Mouse (Mus musculus): ENCODE measurements around the gene Slc2a5.

Gene Slc2a5

DNA sequence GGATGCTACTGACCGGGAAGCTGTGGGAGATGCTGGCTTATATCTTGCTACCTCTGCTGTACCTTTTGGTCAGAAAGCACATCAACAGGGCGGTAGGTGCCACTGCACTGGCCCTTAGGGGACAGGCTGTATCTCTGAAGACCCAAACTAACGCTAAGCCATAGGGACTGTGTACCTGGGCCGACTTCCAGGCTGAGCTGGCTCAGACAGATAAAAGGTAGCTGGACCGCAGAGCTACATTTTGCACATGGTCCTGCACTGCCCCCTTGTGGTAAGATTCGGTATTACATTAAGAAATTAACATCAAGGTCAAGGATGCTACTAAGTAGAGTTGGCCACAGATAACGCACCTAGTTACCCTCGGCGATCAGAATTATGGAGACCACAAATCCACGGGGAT is 20.2 kb upstream of the Slc2a5 start:
- in situ Hi-C loops (cut with MboI, MseI), result loop anchor here (10.0 kb wide), 1 partner anchor 64 kb away; no protein-coding TSS in a partner anchor

DNA sequence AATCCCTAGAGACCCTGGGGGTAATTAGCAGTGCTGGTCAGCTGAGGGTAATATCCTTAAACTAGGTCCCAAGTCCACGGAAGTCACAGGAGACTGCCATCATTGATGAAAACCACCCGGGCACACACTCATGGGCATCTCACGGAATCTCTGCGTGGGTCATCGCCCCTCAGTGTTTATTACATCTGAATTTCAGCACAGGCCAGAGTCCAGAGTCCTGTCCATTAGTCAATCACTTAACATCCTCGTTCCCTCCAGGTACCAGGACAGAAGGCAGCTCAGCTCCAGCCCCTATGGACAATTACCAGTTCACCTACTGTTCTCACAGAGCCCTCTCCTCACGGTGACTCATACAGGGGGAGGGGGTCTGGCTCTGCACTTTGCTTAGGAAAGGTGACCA is 16.3 kb upstream of the Slc2a5 start:
- in situ Hi-C loops (cut with MboI, MseI), result loop anchor here (5.0 kb wide), 1 partner anchor 301 kb away; no protein-coding TSS in a partner anchor

DNA sequence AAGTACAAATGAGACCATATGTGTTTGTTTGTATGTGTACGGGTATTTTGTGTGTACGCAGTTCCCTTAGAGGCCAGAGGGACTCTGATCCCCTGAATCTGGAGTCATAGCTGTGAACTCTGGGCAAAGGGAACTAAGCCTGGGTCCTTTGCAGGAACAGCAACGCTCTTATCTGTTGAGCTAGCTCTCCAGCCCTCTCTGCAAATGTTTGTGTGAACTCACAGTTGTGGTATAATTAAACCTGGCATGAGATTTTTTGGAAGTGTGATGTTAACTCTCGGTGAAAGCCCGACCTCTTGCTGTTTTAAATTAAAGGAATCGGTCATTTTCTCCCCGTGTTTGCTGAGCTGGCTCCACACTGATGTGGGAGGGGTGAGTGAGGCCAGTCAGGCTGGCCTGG is 13.4 kb upstream of the Slc2a5 start:
- in situ Hi-C loops (cut with MboI, MseI), result no loop called here

DNA sequence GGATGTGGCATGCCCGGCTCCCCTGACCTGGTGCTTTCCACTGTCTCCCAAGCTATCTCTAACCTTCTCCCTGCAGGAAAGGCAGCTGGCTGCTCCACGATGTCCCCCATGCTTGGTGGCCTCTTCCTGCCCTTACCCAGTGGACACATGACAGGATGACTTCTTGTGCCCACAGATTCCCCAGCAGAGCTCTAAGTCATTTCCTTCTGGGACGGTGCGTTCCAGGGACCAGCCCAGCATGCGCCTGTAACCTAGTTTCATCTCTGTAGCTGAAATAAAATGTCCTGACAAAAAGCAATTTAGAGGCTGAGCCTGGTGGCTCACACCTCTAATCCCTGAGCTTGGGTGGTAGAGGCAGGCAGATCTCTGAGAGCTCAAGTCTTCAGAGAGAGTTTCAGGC is 12.4 kb upstream of the Slc2a5 start:
- in situ Hi-C loops (cut with MboI, MseI), result no loop called here

DNA sequence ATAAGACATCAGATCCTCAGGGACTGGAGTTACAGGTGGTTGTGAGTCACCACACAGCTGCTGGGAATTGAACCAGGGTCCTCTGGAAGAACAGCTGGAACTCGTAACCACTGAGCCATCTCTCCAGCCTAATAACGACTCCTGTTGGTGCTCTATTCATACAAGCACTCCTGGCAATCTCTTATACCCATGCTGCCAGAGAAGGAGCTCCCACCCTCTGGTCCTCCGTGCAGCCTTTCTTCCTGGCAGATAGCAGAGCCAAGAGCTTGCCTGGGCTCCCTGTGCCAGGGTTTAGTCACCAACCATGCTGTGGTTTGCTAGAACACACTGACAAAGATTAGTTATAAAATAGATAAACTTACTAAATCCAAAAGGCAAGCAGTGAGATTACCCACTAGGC is 9.4 kb upstream of the Slc2a5 start:
- in situ Hi-C loops (cut with MboI, MseI), result no loop called here

DNA sequence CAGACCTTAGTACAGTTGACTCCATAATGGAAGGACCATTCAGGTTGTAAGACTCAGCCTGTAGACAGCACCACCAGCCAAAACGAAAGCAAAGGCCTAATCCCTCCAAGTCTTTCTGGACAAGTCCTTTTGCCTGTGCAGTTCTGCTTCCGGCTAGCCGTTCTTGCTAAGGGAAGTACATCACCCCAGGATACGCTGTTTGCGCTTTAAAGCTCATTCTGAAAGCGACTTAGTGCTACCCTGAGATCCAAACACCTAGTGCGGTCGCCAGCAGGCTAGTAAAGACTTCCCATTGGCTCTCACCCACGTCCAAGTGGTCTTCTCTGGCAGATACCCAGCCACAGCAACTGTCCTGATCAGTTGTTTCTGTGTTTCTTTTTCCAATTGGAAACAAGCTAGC is 8.7 kb upstream of the Slc2a5 start:
- in situ Hi-C loops (cut with MboI, MseI), result no loop called here

DNA sequence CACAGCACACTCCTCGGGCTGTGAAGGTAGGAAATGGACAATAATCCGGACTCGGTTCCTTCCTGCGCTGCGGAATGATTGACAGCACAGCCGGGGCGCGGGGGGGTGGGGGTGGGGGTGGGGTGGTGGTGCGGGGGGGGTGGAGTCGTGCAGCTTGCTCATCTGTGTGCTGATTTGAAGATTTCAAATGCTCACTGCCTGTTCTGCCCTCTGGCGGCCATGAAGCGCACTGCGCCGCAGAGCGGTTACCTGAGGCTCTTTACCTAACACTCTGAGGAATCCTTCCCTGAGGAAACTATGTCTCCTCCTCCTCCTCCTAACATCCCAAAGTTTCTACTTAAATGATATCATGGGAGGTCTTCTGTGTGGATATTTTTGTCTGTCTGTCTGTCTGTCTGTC is 6.2 kb upstream of the Slc2a5 start:
- in situ Hi-C loops (cut with MboI, MseI), result no loop called here

DNA sequence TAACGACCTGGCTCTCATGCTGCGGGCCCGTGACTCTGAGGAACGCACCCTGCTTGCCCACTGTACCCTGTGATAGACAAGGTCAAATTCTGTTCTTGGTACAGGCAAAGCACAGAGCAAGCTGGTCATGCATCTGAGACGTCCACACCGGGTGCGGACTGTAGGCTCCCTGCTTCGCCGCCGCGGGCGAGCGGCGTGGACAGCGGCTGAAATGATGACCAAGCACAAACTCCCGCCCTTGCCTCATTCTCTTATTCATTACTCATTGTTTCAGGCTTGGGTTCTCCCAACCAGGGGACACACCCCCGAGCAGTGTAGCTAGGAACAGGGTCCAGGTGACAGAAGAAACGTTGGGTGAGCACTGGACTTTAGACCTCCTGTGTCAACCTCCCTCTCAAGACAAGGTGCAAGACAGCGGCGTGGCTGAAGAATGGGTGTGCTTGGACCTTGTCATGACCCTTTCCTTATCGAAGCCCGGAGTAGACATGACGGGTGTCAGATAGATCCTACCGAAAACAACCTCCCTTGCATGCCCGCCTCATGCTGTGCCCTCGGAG is 4.5 kb upstream of the Slc2a5 start:
- in situ Hi-C loops (cut with MboI, MseI), result no loop called here

DNA sequence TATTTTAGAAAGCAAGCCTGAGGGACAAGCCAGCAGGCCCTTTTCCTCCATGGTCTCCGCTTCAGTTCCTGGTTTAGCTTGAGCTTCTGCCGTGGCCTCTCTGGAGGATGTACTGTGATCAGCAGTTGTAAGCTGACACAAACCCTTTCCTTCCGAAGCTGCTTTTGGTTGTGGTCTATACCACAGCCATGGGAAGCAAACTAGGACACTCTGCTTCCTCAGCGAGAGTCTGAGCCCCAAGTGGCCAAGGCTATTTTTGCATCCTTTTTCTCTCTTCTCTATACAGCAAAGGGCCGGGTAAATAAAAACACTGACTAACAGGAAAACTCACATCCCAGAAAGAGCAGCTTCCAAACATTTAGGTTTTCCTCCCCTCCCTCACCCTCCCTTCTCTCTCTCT is 1.8 kb upstream of the Slc2a5 start:
- in situ Hi-C loops (cut with MboI, MseI), result no loop called here

DNA sequence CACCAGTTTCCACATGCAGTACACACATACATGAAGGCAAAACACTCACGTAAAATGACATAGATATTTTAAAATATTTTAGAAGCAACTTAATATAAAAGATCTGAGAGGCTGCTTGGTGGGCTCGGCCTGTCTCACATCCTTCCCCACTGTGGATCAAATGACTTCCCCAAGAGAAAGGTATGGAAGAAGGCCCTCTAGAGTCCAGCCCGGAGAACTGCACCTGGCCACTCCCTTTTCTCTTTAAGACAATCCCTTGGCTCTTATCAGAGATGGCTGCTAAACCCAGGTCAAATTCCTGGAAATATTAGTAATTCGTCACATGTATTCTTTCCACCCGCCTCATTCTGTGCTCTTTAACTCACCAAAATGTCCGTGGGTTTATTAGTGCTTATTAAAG is 920 bp upstream of the Slc2a5 start:
- in situ Hi-C loops (cut with MboI, MseI), result no loop called here

DNA sequence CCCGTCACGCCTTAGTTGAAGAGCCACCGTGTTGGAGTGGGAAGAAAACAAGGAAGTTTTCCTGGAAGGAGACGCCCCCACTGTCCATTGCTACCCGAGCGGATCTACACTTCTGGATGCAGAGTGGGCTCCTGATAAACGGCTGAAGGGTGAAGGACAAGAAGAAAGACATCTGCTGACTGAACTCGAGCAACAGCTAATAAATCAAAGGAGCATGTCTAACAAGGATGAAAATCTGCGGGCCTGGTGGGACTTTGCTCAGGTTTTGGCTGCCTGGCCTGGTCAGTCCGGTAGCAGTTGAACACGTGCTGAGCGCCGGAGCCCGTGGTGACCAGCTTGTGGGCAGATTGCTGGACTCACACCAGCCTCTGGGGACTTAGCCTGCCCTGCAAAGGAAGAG is 557 bp downstream of the Slc2a5 start:
- in situ Hi-C loops (cut with MboI, MseI), result no loop called here

DNA sequence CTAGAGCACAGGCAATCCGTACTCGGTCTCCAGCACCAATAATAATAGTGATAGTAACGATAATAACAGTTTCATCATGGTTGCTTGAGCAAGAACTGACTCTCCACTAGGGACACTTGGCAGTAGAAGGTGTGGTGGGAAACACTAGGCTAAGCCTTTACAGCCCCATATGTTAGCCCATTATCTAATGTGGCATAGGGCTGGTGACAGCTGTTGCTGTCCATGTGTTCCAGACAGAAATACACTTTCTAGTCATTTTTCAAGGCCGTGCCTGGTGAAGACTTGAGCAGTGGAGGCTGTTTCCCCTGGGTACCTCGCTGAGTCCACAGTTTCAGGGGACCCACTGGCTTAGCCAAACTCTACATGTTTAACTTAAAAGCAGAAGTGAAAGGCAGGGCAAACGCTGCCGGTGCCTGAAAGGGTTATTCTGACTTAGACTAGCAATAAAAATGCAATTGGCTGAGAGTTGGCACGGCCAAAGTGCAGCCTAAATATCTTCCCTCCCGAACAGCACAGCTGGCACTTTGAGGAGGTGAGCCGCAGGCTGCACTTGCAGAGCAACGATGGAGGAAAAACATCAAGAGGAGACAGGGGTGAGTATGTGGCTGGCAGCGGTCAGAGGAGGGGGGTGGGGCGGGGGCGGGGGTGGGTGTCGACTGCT is 1.2 kb downstream of the Slc2a5 start:
- in situ Hi-C loops (cut with MboI, MseI), result no loop called here

DNA sequence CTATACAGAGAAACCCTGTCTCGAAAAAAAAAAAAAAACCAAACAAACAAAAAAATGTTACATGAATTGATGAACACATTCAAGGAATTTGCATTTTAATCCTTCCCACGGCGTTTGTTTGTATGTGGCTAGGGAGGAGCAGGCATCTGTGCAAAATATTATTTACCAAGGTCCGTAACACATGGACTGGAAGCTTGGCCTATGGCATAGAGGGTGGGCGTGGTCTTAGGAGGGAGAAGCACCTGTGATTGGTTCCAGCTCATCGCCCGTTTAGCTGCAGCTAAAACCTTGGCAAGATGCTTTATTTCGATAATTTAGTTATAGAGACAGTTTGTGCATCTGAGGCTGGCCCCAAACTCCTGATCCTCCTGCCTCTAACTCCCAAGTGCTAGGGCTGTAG is 2.3 kb downstream of the Slc2a5 start:
- in situ Hi-C loops (cut with MboI, MseI), result no loop called here

DNA sequence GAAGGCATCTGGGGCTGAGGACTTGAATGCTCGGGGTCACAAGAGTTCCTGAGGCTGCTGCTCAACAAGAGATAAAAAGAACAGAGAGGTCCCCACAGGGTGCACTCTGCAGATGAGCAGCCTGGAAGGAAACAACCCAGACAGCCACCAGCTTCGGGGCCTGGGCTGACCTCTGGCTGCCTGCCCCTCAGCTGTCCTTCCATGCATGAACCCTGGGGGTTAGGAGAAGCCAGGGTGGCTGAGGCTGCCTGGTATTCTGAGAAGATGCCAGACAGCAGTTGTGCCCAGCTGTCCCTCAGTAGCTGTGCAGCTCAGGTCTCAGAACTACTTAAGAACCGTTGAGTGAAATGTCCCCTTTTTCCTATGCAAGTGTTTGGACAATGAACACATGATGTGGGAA is 3.4 kb downstream of the Slc2a5 start:
- in situ Hi-C loops (cut with MboI, MseI), result no loop called here

DNA sequence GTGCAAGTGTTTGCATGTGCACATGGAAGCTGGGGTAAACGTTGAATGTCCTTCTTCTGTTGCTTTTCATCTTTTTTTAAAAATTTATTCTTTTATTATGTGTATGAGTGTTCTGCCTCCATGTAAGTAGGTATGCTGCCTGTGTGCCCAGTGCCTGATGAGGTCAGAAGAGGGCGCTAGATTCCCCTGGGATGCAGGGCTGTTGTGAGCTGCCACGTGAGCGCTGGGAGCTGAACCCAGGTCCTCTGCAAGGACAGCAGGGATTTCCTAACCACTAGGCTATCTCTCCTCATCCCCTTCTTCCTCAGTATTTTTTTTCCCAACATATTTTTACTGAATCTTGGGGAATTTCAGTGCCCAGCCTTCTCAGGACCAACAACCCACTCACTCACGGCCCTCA is 7.3 kb downstream of the Slc2a5 start:
- in situ Hi-C loops (cut with MboI, MseI), result no loop called here

DNA sequence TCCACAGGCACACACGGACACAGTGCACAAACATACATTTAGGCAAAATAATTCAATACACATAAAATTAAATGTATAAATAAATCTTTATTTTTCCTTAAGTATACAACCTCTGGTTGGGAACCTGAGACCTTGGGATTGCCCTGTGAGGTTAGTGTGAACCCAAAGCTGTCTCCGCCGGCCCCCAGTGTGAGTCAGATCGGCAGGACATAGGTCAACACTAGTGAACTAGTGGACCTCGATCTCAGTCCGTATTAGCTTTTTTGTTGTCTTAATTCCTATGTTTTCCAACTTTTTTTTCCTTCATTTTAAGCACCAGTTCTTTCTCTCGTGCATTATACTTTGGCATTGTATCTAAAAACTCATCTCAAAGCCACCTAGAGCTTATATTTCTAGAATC is 8.8 kb downstream of the Slc2a5 start:
- in situ Hi-C loops (cut with MboI, MseI), result no loop called here

DNA sequence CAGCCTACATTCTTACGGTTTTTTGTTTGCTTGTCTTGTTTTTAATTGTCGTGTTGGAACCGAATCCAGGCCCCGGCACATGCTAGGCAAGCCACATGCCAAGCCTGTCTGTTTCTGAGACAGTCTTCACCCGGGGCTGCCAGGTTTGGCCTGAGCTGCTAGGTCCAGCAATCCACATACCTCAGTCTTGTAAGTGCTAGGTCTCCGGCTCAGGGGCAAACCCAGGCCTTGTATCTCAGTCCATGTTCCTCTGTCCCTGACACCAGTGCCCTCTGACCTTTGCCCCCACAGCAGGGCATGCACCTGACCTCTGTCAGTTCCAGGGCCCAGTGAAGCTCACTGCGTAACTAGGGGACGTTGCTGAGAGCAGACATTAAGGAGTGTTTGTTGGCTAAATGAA is 9.5 kb downstream of the Slc2a5 start:
- in situ Hi-C loops (cut with MboI, MseI), result no loop called here

DNA sequence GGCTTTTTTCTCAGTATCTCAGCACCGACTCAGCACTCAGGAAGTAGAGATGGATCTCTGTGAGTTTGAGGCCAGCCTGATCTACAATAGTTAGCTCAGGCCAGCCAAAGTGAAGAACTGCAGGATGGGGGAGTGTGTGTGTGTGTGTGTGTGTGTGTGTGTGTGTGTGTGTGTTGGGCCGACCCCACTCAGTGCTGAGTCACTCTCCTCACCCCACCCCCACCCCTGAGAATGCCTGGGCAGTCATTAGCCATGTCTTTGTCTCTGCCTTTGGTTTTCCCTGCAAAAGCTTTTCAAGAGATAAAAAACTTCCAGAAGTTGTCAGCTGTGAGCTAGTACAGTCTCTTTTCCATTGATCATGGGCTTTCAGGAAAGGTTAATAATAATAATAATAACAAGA is 11.6 kb downstream of the Slc2a5 start:
- in situ Hi-C loops (cut with MboI, MseI), result no loop called here

DNA sequence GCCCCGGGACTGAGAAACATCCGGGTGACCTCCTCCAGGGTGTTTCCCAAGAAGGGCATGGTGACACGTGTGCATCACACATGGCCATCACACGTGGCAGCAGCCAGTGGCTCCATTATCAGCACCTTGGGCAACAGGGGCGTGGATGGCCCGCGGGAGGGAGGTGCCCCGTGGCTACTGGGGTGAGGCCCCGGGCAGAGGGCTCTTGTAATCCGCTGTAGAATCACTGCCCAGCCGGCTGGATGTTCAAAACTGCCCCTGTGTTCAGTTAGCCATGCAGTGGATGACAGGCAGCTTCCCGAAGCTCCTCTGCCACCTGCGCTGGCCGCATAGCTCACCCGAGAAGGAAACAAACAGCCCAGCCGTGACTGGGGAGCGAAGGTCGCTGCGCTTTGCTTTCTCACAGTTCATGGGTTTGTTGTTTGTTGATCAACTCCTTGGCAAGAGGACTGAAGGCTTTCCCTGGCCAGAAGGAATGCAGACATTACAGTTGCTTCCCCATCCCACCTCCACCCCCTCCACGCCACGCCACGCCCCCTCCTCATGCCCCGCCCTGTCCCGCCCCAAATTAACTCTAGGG is 13.7 kb downstream of the Slc2a5 start:
- in situ Hi-C loops (cut with MboI, MseI), result no loop called here

DNA sequence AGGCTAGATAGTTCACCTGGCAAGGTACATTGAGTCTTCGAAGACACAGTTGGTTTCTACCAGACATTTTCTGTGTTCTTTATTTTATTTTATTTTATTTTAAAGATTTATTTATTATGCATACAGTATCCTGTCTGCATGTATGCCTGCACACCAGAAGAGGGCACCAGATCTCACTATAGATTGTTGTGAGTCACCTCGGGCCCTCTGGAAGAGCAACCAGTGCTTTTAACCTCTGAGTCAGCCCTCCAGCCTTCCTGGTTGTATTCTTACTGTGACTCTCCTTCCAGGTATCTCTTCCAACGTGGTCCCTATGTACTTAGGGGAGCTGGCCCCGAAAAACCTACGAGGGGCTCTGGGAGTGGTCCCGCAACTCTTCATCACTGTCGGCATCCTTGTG is 16.2 kb downstream of the Slc2a5 start:
- in situ Hi-C loops (cut with MboI, MseI), result loop anchor here (5.0 kb wide), 1 partner anchor 43 kb away; no protein-coding TSS in a partner anchor

DNA sequence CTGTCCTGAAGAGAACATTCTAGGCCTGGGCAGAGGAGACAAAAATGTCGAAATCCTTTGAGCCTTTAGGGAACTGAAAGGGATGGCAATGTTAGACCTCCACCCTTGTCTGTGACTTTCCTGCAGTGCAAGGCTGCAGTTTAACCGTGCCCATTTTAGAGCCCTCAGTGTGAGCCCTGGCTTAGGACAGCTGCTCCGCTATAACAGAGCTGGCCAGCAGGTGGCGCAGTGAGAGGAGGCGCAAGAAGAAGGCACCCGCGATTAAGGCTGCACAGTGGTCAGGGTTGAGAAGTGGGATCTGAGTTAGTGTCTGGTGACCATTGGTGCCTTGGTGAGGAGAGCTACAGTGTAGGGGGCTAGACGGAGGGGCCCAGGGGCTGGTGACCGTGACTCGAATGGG is 17.6 kb downstream of the Slc2a5 start:
- in situ Hi-C loops (cut with MboI, MseI), result loop anchor here (5.0 kb wide), 1 partner anchor 44 kb away; no protein-coding TSS in a partner anchor

DNA sequence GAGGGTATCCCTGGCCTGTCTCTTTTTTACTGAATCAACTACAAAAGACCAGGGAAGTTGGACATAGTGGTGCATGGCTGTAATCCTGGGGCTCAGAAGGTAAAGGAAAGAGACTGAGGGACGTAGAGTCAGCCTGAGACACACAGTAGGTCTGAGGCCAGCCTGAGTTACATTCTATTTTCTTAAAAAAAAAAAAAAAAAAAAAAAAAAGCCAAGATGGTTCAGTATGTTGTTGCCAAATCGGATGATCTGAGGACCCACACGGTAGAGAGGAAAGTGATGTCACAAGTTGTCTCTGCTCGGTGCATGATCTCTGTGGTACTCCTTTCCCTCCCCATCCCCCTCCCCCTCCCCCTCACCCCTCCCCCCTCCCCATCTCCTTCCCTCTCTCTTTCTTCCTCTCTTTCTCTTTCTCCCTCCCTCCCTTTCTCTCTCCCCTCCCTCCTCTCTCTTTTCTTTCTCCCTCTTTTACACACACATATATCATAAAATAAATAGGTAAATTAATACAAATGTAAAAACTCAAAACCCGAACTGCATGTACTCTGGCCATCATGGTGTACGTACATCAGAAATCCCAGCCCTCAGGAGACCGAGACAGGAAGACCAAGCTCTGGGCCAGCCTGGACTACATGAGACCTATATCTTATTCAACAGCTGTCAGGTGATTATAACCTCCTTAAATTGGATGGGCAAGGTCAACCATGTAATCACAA is 18.4 kb downstream of the Slc2a5 start:
- in situ Hi-C loops (cut with MboI, MseI), result loop anchor here (5.0 kb wide), 1 partner anchor 45 kb away; no protein-coding TSS in a partner anchor

All from T-helper 2 cell (primary cell).